Mouse (Mus musculus) thymus, adult 18-20 months (tissue): ENCODE measurements around the gene Gna15.

Source experiments
- DNase-seq, 2 experiments: peaks; one replicate each; pipeline ENCODE4 v3.0.0; 2022; ENCODE audit warnings: mixed read lengths in 2 of 2

Gene Gna15

GRCm38 (mm10) chr10:81466066-81466465, 58.0 kb downstream of the Gna15 start:
- DNase-seq: peak in 1 of 2 experiments; percentile 0

GRCm38 (mm10) chr10:81465265-81465645, 58.8 kb downstream of the Gna15 start:
- DNase-seq: peak; percentile 0 to 3

- peak; percentile 3 to 11 for DNase-seq
Measured at GRCm38 (mm10) chr10:81464405-81465264, 59.4 kb downstream of the Gna15 start.

- DNase-seq: peak in 1 of 2 experiments; percentile 1
Measured at GRCm38 (mm10) chr10:81463531-81463930, 60.5 kb downstream of the Gna15 start.

- DNase-seq: peak in 1 of 2 experiments; percentile 2
Measured at GRCm38 (mm10) chr10:81462917-81463316, 61.1 kb downstream of the Gna15 start.

GRCm38 (mm10) chr10:81462415-81462804, 61.6 kb downstream of the Gna15 start:
- DNase-seq: peak in 1 of 2 experiments; percentile 7

- no peak for DNase-seq
Measured at GRCm38 (mm10) chr10:81461673-81462414, 62.2 kb downstream of the Gna15 start.

GRCm38 (mm10) chr10:81460951-81461350, 63.1 kb downstream of the Gna15 start:
- no peak for DNase-seq

GRCm38 (mm10) chr10:81460471-81460870, 63.6 kb downstream of the Gna15 start:
- DNase-seq: peak; percentile 1 to 2

- no peak for DNase-seq
Measured at GRCm38 (mm10) chr10:81459399-81459798, 64.6 kb downstream of the Gna15 start.

GRCm38 (mm10) chr10:81458267-81458666, 65.8 kb downstream of the Gna15 start:
- DNase-seq: peak in 1 of 2 experiments; percentile 0

GRCm38 (mm10) chr10:81457624-81458023, 66.4 kb downstream of the Gna15 start:
- peak in 1 of 2 experiments; percentile 0 for DNase-seq

- no peak for DNase-seq
Measured at GRCm38 (mm10) chr10:81456983-81457563, 67.0 kb downstream of the Gna15 start.

GRCm38 (mm10) chr10:81455181-81455895, 68.7 kb downstream of the Gna15 start, which contains the start of gene Nfic:
TSS of gene Nfic (minus strand) at chr10:81455635.
- peak; percentile 1 to 2 for DNase-seq

- DNase-seq: peak in 1 of 2 experiments; percentile 0
Measured at GRCm38 (mm10) chr10:81454106-81454505, 69.9 kb downstream of the Gna15 start.

- no peak for DNase-seq
Measured at GRCm38 (mm10) chr10:81452947-81453288, 71.1 kb downstream of the Gna15 start.
